Mouse (Mus musculus) neural tube, embryonic 12.5 days (tissue): ENCODE measurements at regions not wholly inside any gene's neighbourhood (a gene's known extent, or its start where the extent isn't known, plus 50 kb on each side); places are given as distances from the start of the nearest gene placed in this dataset.

Experiments used
- ATAC-seq: fragments of 200-750 bp; cut with Nextera tagmentation; 2 replicates; pipeline ENCODE4 v1.8.0; 2017; ENCODE audit warnings: low read depth, mild to moderate bottlenecking, moderate TSS enrichment, moderate library complexity; ENCODE audit not compliant: low FRiP score
- H3K27ac ChIP-seq: fragments of 300-500 bp; sonication (generic); 2 replicates; pipeline ENCODE4 v1.5.1; 2016
- H3K27me3 ChIP-seq: fragments of 300-500 bp; sonication (generic); replicated peaks from 2 replicates; pipeline ENCODE4 v1.6.1; 2016; ENCODE audit warnings: mild to moderate bottlenecking
- H3K36me3 ChIP-seq: fragments of 300-500 bp; sonication (generic); 2 replicates; pipeline ENCODE4 v1.6.1; 2016; ENCODE audit warnings: mild to moderate bottlenecking
- H3K4me1 ChIP-seq: fragments of 300-500 bp; sonication (generic); 2 replicates; pipeline ENCODE4 v1.6.1; 2016
- H3K4me2 ChIP-seq: fragments of 300-500 bp; sonication (generic); replicated peaks from 2 replicates; pipeline ENCODE4 v1.6.1; 2016; ENCODE audit warnings: mild to moderate bottlenecking
- H3K4me3 ChIP-seq: fragments of 300-500 bp; sonication (generic); 2 replicates; pipeline ENCODE4 v1.5.1; 2016
- H3K9ac ChIP-seq: fragments of 300-500 bp; sonication (generic); 2 replicates; pipeline ENCODE4 v1.6.1; 2016; ENCODE audit warnings: mild to moderate bottlenecking
- H3K9me3 ChIP-seq: fragments of 300-500 bp; sonication (generic); 2 replicates; pipeline ENCODE4 v1.6.1; 2016; ENCODE audit warnings: mild to moderate bottlenecking
- WGBS: fragments of 180-500 bp; shearing (Covaris S2); methylation state at CpG from one replicate; pipeline ENCODE4 v1.1.7; 2016; 5-methylcytosine and 5-hydroxymethylcytosine counted together

- Histone ChIP-seq H3K4me2 (0 out of 2 replicates have a peak overlapping the region, but pooled peaks have one; percentile 14), H3K9me3 (no peaks in the 10 kb centered on the region), H3K4me1 (peaks cover 6% of the 10 kb centered on the region; the same call in 1 of the 2 replicates), H3K27me3 (no peaks in the 10 kb centered on the region), H3K9ac (no peak overlapping the region), H3K36me3 (no peaks in the 10 kb centered on the region), H3K4me3 (no peak overlapping the region), H3K27ac (no peak overlapping the region)
- WGBS = 49% methylated on average over 11 of the region's 11 CpGs
- no peak; the same call in 1 of the 2 replicates for ATAC-seq
Measured at GRCm38 (mm10) chr4:34234204-34234603, 184.2 kb upstream of the Spaca1 start.

- H3K27me3 ChIP-seq = no peaks in the 10 kb centered on the region
- H3K36me3 ChIP-seq = no peaks in the 10 kb centered on the region
- no peak overlapping the region for H3K9ac ChIP-seq
- H3K27ac ChIP-seq = no peak overlapping the region
- peak overlapping the region; percentile 14; the same call in 1 of the 2 replicates for H3K4me2 ChIP-seq
- H3K9me3 ChIP-seq = no peaks in the 10 kb centered on the region
- H3K4me1 ChIP-seq = peaks cover 6% of the 10 kb centered on the region; the same call in 1 of the 2 replicates
- WGBS = 67% methylated on average over 8 of the region's 8 CpGs
- H3K4me3 ChIP-seq = no peak overlapping the region
- ATAC-seq = 0 out of 2 replicates have a peak, but pooled peaks have one; percentile 5
Measured at GRCm38 (mm10) chr4:34234645-34235044, 184.7 kb upstream of the Spaca1 start.

- 81% methylated on average over 3 of the region's 3 CpGs for WGBS
- no peak for ATAC-seq
- Histone ChIP-seq H3K9ac (no peak overlapping the region), H3K27ac (no peak overlapping the region), H3K9me3 (no peaks in the 10 kb centered on the region), H3K4me1 (peaks cover 14% of the 10 kb centered on the region), H3K36me3 (no peaks in the 10 kb centered on the region), H3K4me2 (no peak overlapping the region), H3K27me3 (no peaks in the 10 kb centered on the region), H3K4me3 (no peak overlapping the region)
Measured at GRCm38 (mm10) chr4:34237791-34238190, 187.8 kb upstream of the Spaca1 start.

- Histone ChIP-seq H3K4me1 (peaks cover 9% of the 10 kb centered on the region), H3K27ac (no peak overlapping the region), H3K27me3 (no peaks in the 10 kb centered on the region), H3K9me3 (no peaks in the 10 kb centered on the region), H3K4me3 (no peak overlapping the region), H3K4me2 (no peak overlapping the region), H3K36me3 (no peaks in the 10 kb centered on the region), H3K9ac (no peak overlapping the region)
- ATAC-seq = no peak
- WGBS = 59% methylated on average over 3 of the region's 3 CpGs
Measured at GRCm38 (mm10) chr4:34239624-34240023, 189.6 kb upstream of the Spaca1 start.

GRCm38 (mm10) chr4:34241060-34241571 lies 191.1 kb upstream of the Spaca1 start:
- H3K4me3 ChIP-seq = no peak overlapping the region
- no peaks in the 10 kb centered on the region for H3K27me3 ChIP-seq
- H3K4me1 ChIP-seq = peaks cover 8% of the 10 kb centered on the region
- H3K36me3 ChIP-seq = no peaks in the 10 kb centered on the region
- H3K9ac ChIP-seq = no peak overlapping the region
- no peak overlapping the region for H3K4me2 ChIP-seq
- WGBS = 61% methylated on average over 7 of the region's 7 CpGs
- H3K9me3 ChIP-seq = no peaks in the 10 kb centered on the region
- H3K27ac ChIP-seq = no peak overlapping the region
- ATAC-seq = peak; percentile 65

GRCm38 (mm10) chr4:34241673-34242072 lies 191.7 kb upstream of the Spaca1 start:
- H3K4me2 ChIP-seq = no peak overlapping the region
- H3K36me3 ChIP-seq = no peaks in the 10 kb centered on the region
- ATAC-seq = no peak
- H3K4me1 ChIP-seq = peaks cover 8% of the 10 kb centered on the region
- 80% methylated on average over 3 of the region's 3 CpGs for WGBS
- H3K27me3 ChIP-seq = no peaks in the 10 kb centered on the region
- H3K9ac ChIP-seq = no peak overlapping the region
- H3K4me3 ChIP-seq = no peak overlapping the region
- no peak overlapping the region for H3K27ac ChIP-seq
- no peaks in the 10 kb centered on the region for H3K9me3 ChIP-seq

GRCm38 (mm10) chr4:34259444-34259843 lies 209.5 kb upstream of the Spaca1 start:
- H3K9ac ChIP-seq = no peak overlapping the region

GRCm38 (mm10) chr4:34260468-34260867 lies 210.5 kb upstream of the Spaca1 start:
- Histone ChIP-seq H3K27me3 (no peaks in the 10 kb centered on the region), H3K4me1 (no peaks in the 10 kb centered on the region), H3K9me3 (no peaks in the 10 kb centered on the region), H3K27ac (no peak overlapping the region), H3K4me3 (no peak overlapping the region), H3K9ac (no peak overlapping the region), H3K36me3 (no peaks in the 10 kb centered on the region), H3K4me2 (no peak overlapping the region)
- 93% methylated on average over 4 of the region's 4 CpGs for WGBS
- no peak for ATAC-seq

More at GRCm38 (mm10) chr4:34259444-34259843, 209.5 kb upstream of the Spaca1 start:
- no peak overlapping the region for H3K4me2 ChIP-seq
- no peak overlapping the region for H3K27ac ChIP-seq
- no peaks in the 10 kb centered on the region for H3K27me3 ChIP-seq
- H3K36me3 ChIP-seq = no peaks in the 10 kb centered on the region
- no peak for ATAC-seq
- no peak overlapping the region for H3K4me3 ChIP-seq
- H3K9me3 ChIP-seq = no peaks in the 10 kb centered on the region
- no peaks in the 10 kb centered on the region for H3K4me1 ChIP-seq

GRCm38 (mm10) chr4:34261809-34262208 lies 211.8 kb upstream of the Spaca1 start:
- no peaks in the 10 kb centered on the region for H3K27me3 ChIP-seq
- H3K36me3 ChIP-seq = no peaks in the 10 kb centered on the region
- no peaks in the 10 kb centered on the region for H3K4me1 ChIP-seq
- no peak overlapping the region for H3K27ac ChIP-seq
- no peak for ATAC-seq
- no peak overlapping the region for H3K9ac ChIP-seq
- 68% methylated on average over 6 of the region's 6 CpGs for WGBS
- H3K4me2 ChIP-seq = no peak overlapping the region
- H3K9me3 ChIP-seq = no peaks in the 10 kb centered on the region
- H3K4me3 ChIP-seq = no peak overlapping the region

GRCm38 (mm10) chr4:34264431-34264830 lies 214.4 kb upstream of the Spaca1 start:
- Histone ChIP-seq H3K36me3 (no peaks in the 10 kb centered on the region), H3K4me2 (no peak overlapping the region), H3K27ac (no peak overlapping the region), H3K27me3 (no peaks in the 10 kb centered on the region), H3K9ac (no peak overlapping the region), H3K4me1 (no peaks in the 10 kb centered on the region), H3K4me3 (no peak overlapping the region), H3K9me3 (no peaks in the 10 kb centered on the region)
- 92% methylated on average over 5 of the region's 5 CpGs for WGBS
- no peak for ATAC-seq

GRCm38 (mm10) chr4:34274316-34274715 lies 224.3 kb upstream of the Spaca1 start:
- WGBS = 81% methylated on average over 3 of the region's 3 CpGs
- no peak for ATAC-seq
- H3K4me1 ChIP-seq = no peaks in the 10 kb centered on the region

GRCm38 (mm10) chr4:34275372-34275771 lies 225.4 kb upstream of the Spaca1 start:
- H3K4me3 ChIP-seq = no peak overlapping the region
- H3K27me3 ChIP-seq = no peaks in the 10 kb centered on the region
- ATAC-seq = no peak
- H3K4me2 ChIP-seq = no peak overlapping the region
- no peaks in the 10 kb centered on the region for H3K9me3 ChIP-seq
- no peak overlapping the region for H3K9ac ChIP-seq
- no peak overlapping the region for H3K27ac ChIP-seq
- H3K4me1 ChIP-seq = no peaks in the 10 kb centered on the region
- H3K36me3 ChIP-seq = no peaks in the 10 kb centered on the region

More at GRCm38 (mm10) chr4:34274316-34274715, 224.3 kb upstream of the Spaca1 start:
- Histone ChIP-seq H3K27me3 (no peaks in the 10 kb centered on the region), H3K9ac (no peak overlapping the region), H3K36me3 (no peaks in the 10 kb centered on the region), H3K4me3 (no peak overlapping the region), H3K27ac (no peak overlapping the region), H3K9me3 (no peaks in the 10 kb centered on the region), H3K4me2 (no peak overlapping the region)

- Histone ChIP-seq H3K36me3 (no peaks in the 10 kb centered on the region), H3K4me2 (no peak overlapping the region), H3K27me3 (no peaks in the 10 kb centered on the region), H3K9ac (no peak overlapping the region), H3K9me3 (no peaks in the 10 kb centered on the region), H3K27ac (no peak overlapping the region), H3K4me1 (no peaks in the 10 kb centered on the region), H3K4me3 (no peak overlapping the region)
- WGBS = 58% methylated on average over 4 of the region's 4 CpGs
- no peak for ATAC-seq
Measured at GRCm38 (mm10) chr4:34302504-34303108, 248.1 kb upstream of the Akirin2 start.
